Mouse (Mus musculus) embryonic fibroblast, embryonic 13.5 days (primary cell): ENCODE data around the gene Pigc.

Experiments
- CTCF ChIP-seq: IDR thresholded peaks from 2 replicates; pipeline ENCODE4 v1.5.1; 2011; ENCODE audit warnings: mild to moderate bottlenecking, control low read depth, low read length, moderate library complexity, borderline replicate concordance; ENCODE audit not compliant: insufficient read depth
- POLR2A ChIP-seq: IDR thresholded peaks from 2 replicates; pipeline ENCODE4 v1.6.1; 2011; ENCODE audit warnings: low read depth, mild to moderate bottlenecking, control low read depth, low read length, moderate library complexity

- no peak for TF ChIP-seq CTCF
- TF ChIP-seq POLR2A: no peak; the same call in 1 of the 2 replicates
Measured at GRCm38 (mm10) chr1:161999882-162000371, 30.9 kb downstream of the Pigc start.
